Mouse (Mus musculus) spleen, adult 2 months (tissue): ENCODE measurements around the gene Lsm11.

Experiments used
- CTCF ChIP-seq: fragments of 200-500 bp; IDR thresholded peaks from 2 replicates; pipeline ENCODE4 v1.5.1; 2011; ENCODE audit warnings: mild to moderate bottlenecking, inconsistent platforms; ENCODE audit not compliant: insufficient read depth, insufficient read length, insufficient replicate concordance; ENCODE audit errors: extremely low read depth
- POLR2A ChIP-seq: fragments of 200-500 bp; IDR thresholded peaks from 2 replicates; pipeline ENCODE4 v1.6.1; 2011; ENCODE audit warnings: low read depth, low read length, inconsistent platforms

DNA sequence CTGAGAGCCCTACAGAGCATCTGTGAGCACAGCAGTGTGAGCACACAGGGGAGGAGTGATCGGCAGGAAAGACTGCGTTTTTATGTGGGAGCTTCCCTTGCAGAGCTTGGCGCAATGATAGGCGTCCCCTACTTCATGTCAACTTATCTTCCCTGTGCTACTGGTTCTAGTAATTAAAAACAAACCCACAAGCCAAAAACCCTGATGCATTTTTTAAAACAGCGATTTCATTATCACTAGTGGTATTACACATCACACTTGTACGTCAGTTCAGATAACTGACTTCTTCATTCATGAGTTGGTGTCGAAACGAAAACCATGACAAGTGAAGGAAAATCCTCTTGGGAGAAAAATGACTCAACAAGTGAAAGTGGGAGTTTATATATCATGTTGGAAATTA, 5.8 kb downstream of the Lsm11 start:
- TF ChIP-seq CTCF (no peak), POLR2A (no peak)
